Mouse (Mus musculus): ENCODE data around the gene Fblim1. TPM values are rescaled to one million over a fixed set of nuclear protein-coding genes. Genes with fewer than 3 reads are reported as not detected.
A peak's percentile ranks its signal among the peaks of the same experiment; 100 is the strongest.

Gene Fblim1
- total and polyA plus RNA-seq, 3 experiments: 0.07 to 1.2 (median 0.17) TPM

DNA sequence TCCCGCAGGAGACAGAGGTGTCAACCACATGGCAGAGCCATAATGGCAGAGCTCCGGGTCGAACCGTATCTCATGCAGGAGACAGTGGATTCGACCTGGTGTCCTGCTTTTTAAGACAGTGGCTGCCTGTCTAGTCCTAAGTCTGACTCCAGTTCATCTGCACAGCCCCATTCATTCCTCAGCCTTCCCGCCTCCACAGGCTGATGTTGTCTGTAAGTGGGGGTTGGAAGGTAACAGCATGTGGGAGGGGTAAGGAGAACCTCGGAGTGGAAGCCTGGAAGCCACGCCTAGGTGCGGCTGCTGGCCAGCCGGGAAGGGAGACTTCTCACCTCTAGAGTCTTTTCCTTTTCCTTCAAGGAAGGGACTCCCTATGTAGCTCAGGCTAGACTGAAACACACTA is 34.0 kb downstream of the Fblim1 start:
- Histone ChIP-seq H3K36me3 (replicated peaks in 1 of 2; ENCODE audit: control insufficient read depth in 1 of 2, insufficient read depth in 1 of 2, low read length in 1 of 2) (no peaks in the 10 kb centered on the region), H3K27me3 (replicated peaks) (no peaks in the 10 kb centered on the region), H3K4me3 (replicated peaks in 1 of 3; ENCODE audit: low read depth in 2 of 3, low read length in 2 of 3, poor library complexity in 1 of 3) (no peak overlapping the region), H3K27ac (ENCODE audit: insufficient read depth, low read depth) (no peak overlapping the region), H3K79me2 (replicated peaks; ENCODE audit: control insufficient read depth, extremely low read depth, insufficient read depth, poor library complexity, severe bottlenecking) (no peaks in the 10 kb centered on the region), H3K9me3 (replicated peaks; ENCODE audit: low read length) (peaks cover 3% of the 10 kb centered on the region), H3K4me1 (ENCODE audit: control insufficient read depth in 1 of 2, insufficient read depth in 2 of 2) (peaks cover 3 to 24% of the 10 kb centered on the region in 2 experiments), H3K9ac (ENCODE audit: insufficient read depth, low read depth) (no peak overlapping the region), H3K4me2 (ENCODE audit: insufficient read depth, low read depth, poor library complexity, severe bottlenecking) (no peak overlapping the region)
- TF ChIP-seq KAT2A (IDR thresholded peaks at IDR 0.05; ENCODE audit: insufficient replicate concordance, low read length): no peak
- no peak for TF ChIP-seq ZMIZ1 (IDR thresholded peaks at IDR 0.05; ENCODE audit: low read depth, low read length)
- no peak for TF ChIP-seq CTCF (conservative IDR thresholded peaks at IDR 0.05 in 1 of 2, IDR thresholded peaks at IDR 0.05 in 1 of 2; ENCODE audit: low read depth in 2 of 2, low read length in 2 of 2)
- TF ChIP-seq UBTF (IDR thresholded peaks at IDR 0.05; ENCODE audit: low read depth, low read length): no peak
- no peak for TF ChIP-seq MEF2A (IDR thresholded peaks at IDR 0.05; ENCODE audit: borderline replicate concordance, low read depth, low read length)
- TF ChIP-seq IRF4 (IDR thresholded peaks at IDR 0.05; ENCODE audit: low read depth, low read length): no peak
- no peak for TF ChIP-seq ELF1 (IDR thresholded peaks at IDR 0.05; ENCODE audit: low read depth, low read length)
- TF ChIP-seq MAZ (IDR thresholded peaks at IDR 0.05; ENCODE audit: low read depth, low read length): no peak
- TF ChIP-seq RAD21 (IDR thresholded peaks at IDR 0.05; ENCODE audit: low read depth, low read length): no peak
- TF ChIP-seq NELFE (IDR thresholded peaks at IDR 0.05; ENCODE audit: low read depth, low read length): no peak
- dilution Hi-C loops (cut with MboI; ENCODE audit: extremely low pct_ligation_motif_present, extremely low pct_unique_long_range_greater_than_20kb, low sequenced_read_pairs): no loop called here
- in situ Hi-C loops (cut with MboI; ENCODE audit: low pct_ligation_motif_present, low pct_unique_long_range_greater_than_20kb, low sequenced_read_pairs): no loop called here
- DNase-seq (ENCODE audit: extremely low read depth): no peak

DNA sequence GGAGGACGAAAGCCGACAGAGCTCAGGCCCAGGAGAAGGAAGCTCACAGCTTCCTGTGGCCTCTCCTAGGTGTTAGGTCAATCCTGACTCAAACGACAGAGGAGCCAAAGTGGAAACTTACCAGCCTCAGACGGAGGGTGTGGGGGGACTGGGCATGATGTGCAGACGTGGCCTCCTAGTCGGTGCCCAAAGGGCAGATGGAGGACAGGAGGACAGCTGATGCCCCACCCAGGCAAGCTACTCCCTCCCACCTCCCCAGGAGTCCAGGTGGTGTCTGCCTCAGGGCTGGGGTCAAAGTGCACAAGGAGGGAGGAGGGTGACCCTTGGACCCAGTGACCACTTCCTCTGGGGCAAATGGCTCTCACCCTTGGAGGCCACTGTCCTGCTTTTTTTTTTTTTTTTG is 34.6 kb downstream of the Fblim1 start:
- H3K27ac ChIP-seq (ENCODE audit: insufficient read depth, low read depth): no peak overlapping the region
- H3K9ac ChIP-seq (ENCODE audit: insufficient read depth, low read depth): no peak overlapping the region

DNA sequence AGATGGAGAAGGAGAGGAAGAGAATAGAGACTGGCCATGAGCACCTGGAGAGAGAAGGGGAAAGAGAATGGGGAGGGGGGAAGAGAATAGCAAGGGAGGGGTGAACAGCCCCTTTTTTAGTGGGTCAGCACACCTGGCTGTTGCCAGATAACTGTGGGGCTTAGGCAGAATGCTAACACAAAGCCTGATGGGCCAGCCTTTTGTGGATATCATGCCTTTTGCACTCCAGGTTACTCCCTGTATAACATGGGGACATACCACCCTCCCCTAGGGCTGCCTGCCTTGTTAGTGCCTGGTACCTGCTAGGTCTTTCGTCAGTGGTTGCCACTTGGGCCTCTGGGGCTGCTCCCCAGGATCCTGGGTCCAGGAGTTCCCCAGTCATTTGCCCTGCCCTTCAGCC is 35.1 kb downstream of the Fblim1 start:
- dilution Hi-C loops (cut with MboI; ENCODE audit: extremely low pct_ligation_motif_present, extremely low pct_unique_long_range_greater_than_20kb, low sequenced_read_pairs): no loop called here
- Histone ChIP-seq H3K4me3 (replicated peaks in 1 of 3; ENCODE audit: low read depth in 2 of 3, low read length in 2 of 3, poor library complexity in 1 of 3) (no peak overlapping the region), H3K9ac (ENCODE audit: insufficient read depth, low read depth) (no peak overlapping the region), H3K79me2 (replicated peaks; ENCODE audit: control insufficient read depth, extremely low read depth, insufficient read depth, poor library complexity, severe bottlenecking) (no peaks in the 10 kb centered on the region), H3K4me1 (ENCODE audit: control insufficient read depth in 1 of 2, insufficient read depth in 2 of 2) (peaks cover 3 to 24% of the 10 kb centered on the region in 2 experiments), H3K27me3 (replicated peaks) (no peaks in the 10 kb centered on the region), H3K9me3 (replicated peaks; ENCODE audit: low read length) (no peaks in the 10 kb centered on the region), H3K27ac (ENCODE audit: insufficient read depth, low read depth) (no peak overlapping the region), H3K36me3 (replicated peaks in 1 of 2; ENCODE audit: control insufficient read depth in 1 of 2, insufficient read depth in 1 of 2, low read length in 1 of 2) (no peaks in the 10 kb centered on the region), H3K4me2 (ENCODE audit: insufficient read depth, low read depth, poor library complexity, severe bottlenecking) (no peak overlapping the region)
- no peak for DNase-seq (ENCODE audit: extremely low read depth)
- no peak for TF ChIP-seq MAZ (IDR thresholded peaks at IDR 0.05; ENCODE audit: low read depth, low read length)
- TF ChIP-seq ZNF384 (IDR thresholded peaks at IDR 0.05; ENCODE audit: low read depth, low read length): no peak
- TF ChIP-seq CHD2 (IDR thresholded peaks at IDR 0.05; ENCODE audit: low read length): no peak
- no peak for TF ChIP-seq KAT2A (IDR thresholded peaks at IDR 0.05; ENCODE audit: insufficient replicate concordance, low read length)
- no peak for TF ChIP-seq NELFE (IDR thresholded peaks at IDR 0.05; ENCODE audit: low read depth, low read length)
- no peak for TF ChIP-seq MAFK (IDR thresholded peaks at IDR 0.05; ENCODE audit: insufficient replicate concordance, low read length)
- no peak for TF ChIP-seq MXI1 (IDR thresholded peaks at IDR 0.05; ENCODE audit: low read depth, low read length)
- no peak for TF ChIP-seq ETS1 (conservative IDR thresholded peaks at IDR 0.05; ENCODE audit: low read depth, low read length)
- no peak for TF ChIP-seq UBTF (IDR thresholded peaks at IDR 0.05; ENCODE audit: low read depth, low read length)
- no peak for TF ChIP-seq USF1 (IDR thresholded peaks at IDR 0.05; ENCODE audit: low read depth, low read length)
- TF ChIP-seq IRF4 (IDR thresholded peaks at IDR 0.05; ENCODE audit: low read depth, low read length): no peak
- no peak for TF ChIP-seq CTCF (conservative IDR thresholded peaks at IDR 0.05 in 1 of 2, IDR thresholded peaks at IDR 0.05 in 1 of 2; ENCODE audit: low read depth in 2 of 2, low read length in 2 of 2)
- no peak for TF ChIP-seq BHLHE40 (IDR thresholded peaks at IDR 0.05; ENCODE audit: low read depth, low read length)
- TF ChIP-seq TBP (conservative IDR thresholded peaks at IDR 0.05; ENCODE audit: low read depth, low read length): no peak
- no peak for TF ChIP-seq POLR2A (IDR thresholded peaks at IDR 0.05; ENCODE audit: low read depth, low read length)
- TF ChIP-seq JUN (IDR thresholded peaks at IDR 0.05; ENCODE audit: insufficient read depth, low read depth, low read length): no peak
- TF ChIP-seq MYC (IDR thresholded peaks at IDR 0.05; ENCODE audit: low read depth, low read length): no peak
- no peak for TF ChIP-seq ZKSCAN1 (IDR thresholded peaks at IDR 0.05; ENCODE audit: borderline replicate concordance, low read depth, low read length)
- TF ChIP-seq HCFC1 (IDR thresholded peaks at IDR 0.05; ENCODE audit: low read depth, low read length): no peak
- in situ Hi-C loops (cut with MboI; ENCODE audit: low pct_ligation_motif_present, low pct_unique_long_range_greater_than_20kb, low sequenced_read_pairs): no loop called here

More for the DNA sequence above, 34.6 kb downstream of the Fblim1 start:
- in situ Hi-C loops (cut with MboI; ENCODE audit: low pct_ligation_motif_present, low pct_unique_long_range_greater_than_20kb, low sequenced_read_pairs): no loop called here
- Histone ChIP-seq H3K36me3 (replicated peaks in 1 of 2; ENCODE audit: control insufficient read depth in 1 of 2, insufficient read depth in 1 of 2, low read length in 1 of 2) (no peaks in the 10 kb centered on the region), H3K4me3 (replicated peaks in 1 of 3; ENCODE audit: low read depth in 2 of 3, low read length in 2 of 3, poor library complexity in 1 of 3) (no peak overlapping the region), H3K4me2 (ENCODE audit: insufficient read depth, low read depth, poor library complexity, severe bottlenecking) (no peak overlapping the region), H3K4me1 (ENCODE audit: control insufficient read depth in 1 of 2, insufficient read depth in 2 of 2) (peaks cover 3 to 24% of the 10 kb centered on the region in 2 experiments), H3K9me3 (replicated peaks; ENCODE audit: low read length) (no peaks in the 10 kb centered on the region), H3K27me3 (replicated peaks) (no peaks in the 10 kb centered on the region), H3K79me2 (replicated peaks; ENCODE audit: control insufficient read depth, extremely low read depth, insufficient read depth, poor library complexity, severe bottlenecking) (no peaks in the 10 kb centered on the region)
- no peak for DNase-seq (ENCODE audit: extremely low read depth)
- dilution Hi-C loops (cut with MboI; ENCODE audit: extremely low pct_ligation_motif_present, extremely low pct_unique_long_range_greater_than_20kb, low sequenced_read_pairs): no loop called here
- TF ChIP-seq ZNF384 (IDR thresholded peaks at IDR 0.05; ENCODE audit: low read depth, low read length): peak; percentile 37
- no peak for TF ChIP-seq E2F4 (IDR thresholded peaks at IDR 0.05; ENCODE audit: insufficient replicate concordance, low read depth, low read length)
- no peak for TF ChIP-seq SMC3 (IDR thresholded peaks at IDR 0.05; ENCODE audit: low read depth, low read length)
- no peak for TF ChIP-seq HCFC1 (IDR thresholded peaks at IDR 0.05; ENCODE audit: low read depth, low read length)
- no peak for TF ChIP-seq CTCF (conservative IDR thresholded peaks at IDR 0.05 in 1 of 2, IDR thresholded peaks at IDR 0.05 in 1 of 2; ENCODE audit: low read depth in 2 of 2, low read length in 2 of 2)
- TF ChIP-seq RCOR1 (conservative IDR thresholded peaks at IDR 0.05; ENCODE audit: low read depth, low read length): no peak
- TF ChIP-seq TCF12 (IDR thresholded peaks at IDR 0.05; ENCODE audit: low read depth, low read length): no peak
- no peak for TF ChIP-seq MAX (IDR thresholded peaks at IDR 0.05; ENCODE audit: low read length)
